Mouse (Mus musculus) liver, adult (tissue): ENCODE measurements around the gene Dmap1.

Source experiments
- GATA4 ChIP-seq: IDR thresholded peaks from 2 replicates; pipeline ENCODE4 v1.6.1; 2014; ENCODE audit warnings: mild to moderate bottlenecking, low read length; ENCODE audit not compliant: insufficient replicate concordance

Gene Dmap1

DNA sequence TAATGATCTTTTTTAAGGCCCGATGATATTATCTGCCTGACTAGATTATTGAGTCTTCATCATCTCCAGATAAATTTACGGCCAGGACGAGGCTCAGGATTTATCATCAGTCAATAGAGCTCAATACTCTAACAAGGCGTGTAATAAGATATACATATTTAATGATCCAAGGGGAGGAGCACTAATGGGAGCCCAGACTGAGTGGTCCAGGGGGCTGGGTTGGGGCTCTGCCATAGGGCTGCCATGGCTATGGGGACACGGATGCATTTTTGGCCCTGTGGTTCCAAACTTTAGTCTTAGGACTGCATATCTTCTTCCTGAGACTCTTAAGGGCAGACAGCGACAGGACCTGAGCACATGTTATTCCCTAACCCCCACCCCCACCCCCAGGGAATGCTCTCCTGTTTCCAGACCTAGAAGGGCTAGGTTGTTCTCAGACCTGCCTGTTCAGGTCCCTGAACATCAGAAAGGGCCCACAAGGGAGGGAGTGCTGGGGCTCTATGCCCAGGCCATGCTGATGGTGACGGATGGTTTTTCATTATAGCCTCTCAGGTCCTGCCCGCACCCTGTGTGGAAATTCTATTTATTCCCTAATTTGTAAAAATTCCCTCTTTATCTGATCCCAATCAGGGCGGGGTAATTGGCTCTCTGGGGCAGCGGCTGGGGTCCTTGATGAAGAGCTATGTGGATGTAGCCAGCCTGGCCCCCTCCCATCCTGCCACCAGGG, 17.5 kb downstream of the Dmap1 start:
- TF ChIP-seq GATA4 = no peak

DNA sequence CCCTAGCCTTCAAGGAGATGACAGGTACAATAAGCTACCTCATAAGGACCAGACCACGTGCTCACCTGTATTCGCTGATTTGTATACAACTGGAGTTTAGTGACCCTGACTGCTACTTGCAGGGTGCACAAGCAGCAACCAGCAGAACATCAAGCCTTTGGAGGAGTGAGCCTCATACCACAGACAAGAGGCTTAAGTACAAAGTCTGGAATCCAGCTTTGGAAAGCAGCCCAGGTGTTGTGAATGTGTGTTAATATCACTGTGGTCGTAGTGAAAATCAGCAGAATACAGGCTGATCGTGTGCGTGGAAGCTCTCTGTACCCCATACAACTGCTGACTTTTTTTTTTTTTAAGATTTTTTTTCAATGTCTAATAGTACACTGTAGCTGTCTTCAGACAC, 22.1 kb downstream of the Dmap1 start:
- TF ChIP-seq GATA4 = no peak

DNA sequence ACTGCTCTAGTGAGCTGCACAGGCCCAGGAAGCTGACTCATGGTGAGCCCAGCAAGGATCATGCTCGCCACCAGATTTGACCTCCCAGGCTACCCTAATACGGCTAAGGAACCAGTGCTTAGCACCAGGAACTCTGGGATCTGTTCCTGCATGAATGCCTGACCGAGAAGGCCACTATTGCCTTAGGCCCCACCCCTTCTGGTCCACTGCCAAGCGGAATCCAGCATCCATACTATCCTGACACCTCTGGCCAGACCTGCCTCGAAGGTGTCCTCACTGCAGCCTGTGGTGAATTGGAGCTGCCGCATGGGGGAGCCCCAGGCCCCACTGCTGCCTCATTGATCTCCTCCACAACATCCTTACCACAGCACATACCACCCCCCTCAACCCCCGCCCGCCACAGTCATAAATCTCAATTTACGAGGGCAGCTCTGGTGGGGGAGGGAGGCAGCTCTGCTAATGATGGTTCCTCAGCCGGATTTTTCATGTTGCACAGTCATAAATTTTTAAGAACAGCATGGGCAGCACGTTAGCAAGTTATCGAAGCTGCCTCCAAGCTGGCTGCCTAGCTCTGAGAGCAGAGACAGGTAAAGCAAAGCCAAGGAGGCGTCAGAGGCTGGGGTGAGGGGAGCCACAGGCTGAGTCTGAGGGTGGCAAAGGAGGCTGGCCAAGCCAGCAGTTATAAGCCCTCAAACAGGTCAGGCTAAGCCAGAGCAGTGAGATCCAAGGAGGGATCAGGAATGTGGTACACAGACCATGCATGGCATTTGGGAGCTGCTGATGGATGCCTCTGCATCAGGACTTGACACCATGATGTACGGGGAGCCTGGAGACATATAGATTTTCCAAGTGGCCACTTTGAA, 23.3 kb downstream of the Dmap1 start:
- no peak for TF ChIP-seq GATA4

DNA sequence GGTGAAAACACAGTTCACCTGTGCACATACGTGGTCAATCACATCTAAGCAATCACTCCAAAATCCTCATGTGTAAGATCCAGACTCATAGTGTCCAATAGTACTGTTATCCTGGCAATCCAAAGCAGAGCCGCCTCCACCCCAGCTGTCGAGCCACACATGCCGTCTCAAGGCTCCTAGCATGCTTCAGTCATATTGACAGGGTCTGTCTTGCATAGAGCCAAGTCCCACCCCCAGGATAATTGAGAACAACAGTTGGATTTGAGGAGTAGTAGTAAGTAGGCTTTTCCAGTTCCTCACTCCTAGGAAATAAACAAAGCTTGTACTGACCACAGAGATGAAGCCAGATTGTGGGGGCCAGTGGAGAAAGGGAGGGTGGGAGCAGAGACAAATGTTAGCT, 24.4 kb downstream of the Dmap1 start:
- no peak for TF ChIP-seq GATA4

DNA sequence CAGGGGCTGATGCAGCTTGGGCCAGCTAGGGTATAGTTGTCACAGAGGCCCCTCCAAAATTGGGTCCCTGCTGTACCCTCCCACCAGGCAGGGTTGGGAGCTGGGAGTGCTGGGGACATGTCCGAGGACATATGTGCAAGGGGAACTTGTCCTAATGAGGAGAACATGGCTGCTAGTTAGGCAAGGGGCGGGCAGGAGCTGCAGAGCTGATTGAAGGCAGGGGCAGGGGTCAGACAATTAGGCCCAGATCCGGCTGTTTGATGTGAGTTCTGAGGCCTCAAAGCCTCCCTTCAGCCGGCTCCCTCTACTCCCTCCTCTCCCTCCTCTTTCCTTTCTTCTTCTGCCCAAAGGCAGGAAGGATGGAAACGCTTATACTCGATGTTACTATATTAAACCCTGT, 25.1 kb downstream of the Dmap1 start:
- no peak for TF ChIP-seq GATA4

DNA sequence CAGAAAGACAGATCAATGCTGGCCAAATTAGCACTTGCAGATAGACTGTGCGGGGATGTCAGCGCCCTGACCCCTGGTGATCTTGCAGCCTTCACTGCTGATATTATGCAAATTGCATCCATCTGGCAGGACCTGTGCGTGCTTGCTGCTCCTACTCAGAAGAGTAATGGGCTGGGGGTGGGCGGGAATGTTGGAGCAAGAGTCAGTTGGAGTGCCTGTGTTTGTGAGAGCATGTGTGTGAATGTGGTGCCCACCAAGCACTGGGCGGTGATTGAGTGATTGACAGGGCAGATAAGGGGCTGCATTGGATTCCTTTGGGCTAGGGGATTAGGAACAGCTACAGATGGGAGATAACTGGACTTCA, 26.6 kb downstream of the Dmap1 start:
- no peak for TF ChIP-seq GATA4

DNA sequence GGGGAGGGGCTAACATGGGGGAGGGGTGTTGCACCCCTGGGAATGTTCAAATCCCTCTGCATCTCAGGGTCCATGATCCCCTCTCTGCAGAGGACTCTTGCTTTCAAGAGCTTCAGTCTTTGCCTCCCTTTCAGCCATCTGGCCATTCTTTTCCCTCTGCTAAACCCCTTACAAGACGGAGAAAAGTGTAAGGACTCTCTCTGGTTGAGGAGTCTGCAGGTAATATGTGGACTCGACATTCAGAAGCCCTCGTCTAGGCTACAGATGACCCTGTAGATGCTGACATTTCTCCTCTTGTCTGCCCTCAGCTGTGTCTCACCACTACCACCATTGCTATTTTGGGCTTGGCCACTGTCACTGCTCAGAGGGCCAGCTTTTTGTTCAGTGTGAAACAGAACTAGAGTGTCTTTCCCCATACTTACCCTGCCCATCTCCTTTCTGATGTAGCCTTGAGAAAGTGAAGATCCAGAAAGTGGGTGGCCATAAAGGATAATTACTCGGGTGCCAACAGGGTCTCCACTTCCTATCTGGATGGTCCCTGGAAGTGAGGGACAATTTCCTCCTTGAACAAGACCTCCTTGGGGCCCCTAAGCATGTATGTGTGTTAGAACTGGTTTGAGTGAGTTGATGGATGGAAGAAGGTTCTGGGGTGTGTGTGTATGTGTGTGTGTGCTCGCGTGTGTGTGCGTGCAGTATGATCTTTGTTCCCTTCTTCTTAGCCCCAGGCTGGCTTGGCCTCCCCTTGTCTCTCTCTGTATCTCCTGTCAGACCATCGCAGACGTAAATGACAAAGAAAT, 27.2 kb downstream of the Dmap1 start:
- TF ChIP-seq GATA4 = no peak

DNA sequence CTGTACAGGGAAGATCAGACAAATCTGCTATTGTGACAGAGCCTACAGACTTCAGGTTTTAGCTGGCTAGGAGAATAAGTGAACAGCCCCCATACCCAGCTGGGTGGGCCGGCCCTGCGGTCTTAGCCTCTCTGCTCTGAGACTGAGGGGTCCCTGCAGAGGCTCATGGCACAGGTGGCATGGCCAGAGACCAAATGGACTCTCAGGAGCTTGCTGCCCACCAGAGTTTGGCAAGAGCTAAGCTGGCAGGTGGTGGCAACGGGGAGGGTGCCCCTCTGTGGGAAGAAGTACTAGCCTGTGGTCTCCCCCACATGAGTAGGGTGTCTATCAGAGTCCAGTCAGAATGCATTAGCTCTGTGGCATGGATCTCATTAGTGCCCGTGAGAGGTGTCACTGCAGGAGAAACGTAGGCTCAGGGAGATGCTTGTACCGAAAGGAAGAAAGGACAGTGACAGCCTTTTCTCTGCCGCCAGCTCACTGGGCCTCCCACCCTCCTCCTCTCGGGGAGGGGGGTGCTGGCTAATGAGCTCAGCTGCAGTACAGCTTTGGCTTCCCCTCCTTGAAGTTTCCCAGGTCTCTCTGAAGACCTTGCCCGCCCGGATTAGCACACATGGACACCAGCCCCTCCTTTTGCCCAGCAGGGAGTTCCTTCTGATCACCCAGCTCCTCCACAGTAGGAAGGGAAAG, 27.9 kb downstream of the Dmap1 start:
- TF ChIP-seq GATA4 = no peak

DNA sequence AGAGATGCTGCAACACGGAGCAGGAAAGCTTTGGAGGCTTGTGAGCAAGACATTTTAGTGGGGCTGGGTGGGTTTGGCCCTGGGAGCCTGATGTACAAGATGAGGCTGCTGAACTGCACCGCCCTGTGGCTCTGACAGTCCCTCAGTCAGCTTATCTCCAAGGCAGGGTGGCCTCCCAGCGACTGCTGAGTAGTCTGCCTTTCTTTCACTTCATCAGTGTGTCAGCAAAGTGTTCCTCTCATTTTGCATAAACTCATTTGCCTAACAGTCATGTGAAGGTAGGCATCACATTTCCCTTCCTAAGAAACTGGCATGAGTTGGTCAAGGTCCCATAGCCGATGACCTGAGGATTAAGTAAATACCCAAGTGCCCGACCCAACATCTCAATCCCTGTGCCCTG, 29.3 kb downstream of the Dmap1 start:
- TF ChIP-seq GATA4 = no peak

DNA sequence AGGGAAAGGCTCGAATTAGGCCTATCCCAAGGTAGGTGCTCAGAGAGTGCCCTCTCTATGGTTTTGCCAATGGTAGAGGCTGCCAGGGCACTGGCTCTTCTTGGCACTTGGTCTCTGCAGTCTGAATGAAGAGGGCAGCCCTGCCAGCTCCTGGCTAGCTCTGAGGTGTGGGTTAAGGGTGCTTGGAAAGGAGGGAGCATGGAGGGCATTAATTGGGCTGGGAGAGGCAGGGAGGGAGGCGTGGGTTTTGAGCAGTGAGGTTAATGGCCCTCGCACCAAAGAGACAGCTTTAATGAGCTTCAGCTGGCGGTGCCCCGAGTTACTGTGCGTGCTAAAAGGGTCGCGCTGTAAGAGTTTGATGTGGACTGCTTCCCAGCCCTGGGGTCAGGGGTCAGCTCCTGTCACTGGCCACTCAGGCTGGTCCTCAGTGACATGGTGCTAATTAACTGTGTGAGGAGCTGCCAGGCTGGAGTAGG, 30.4 kb downstream of the Dmap1 start:
- TF ChIP-seq GATA4 = no peak

DNA sequence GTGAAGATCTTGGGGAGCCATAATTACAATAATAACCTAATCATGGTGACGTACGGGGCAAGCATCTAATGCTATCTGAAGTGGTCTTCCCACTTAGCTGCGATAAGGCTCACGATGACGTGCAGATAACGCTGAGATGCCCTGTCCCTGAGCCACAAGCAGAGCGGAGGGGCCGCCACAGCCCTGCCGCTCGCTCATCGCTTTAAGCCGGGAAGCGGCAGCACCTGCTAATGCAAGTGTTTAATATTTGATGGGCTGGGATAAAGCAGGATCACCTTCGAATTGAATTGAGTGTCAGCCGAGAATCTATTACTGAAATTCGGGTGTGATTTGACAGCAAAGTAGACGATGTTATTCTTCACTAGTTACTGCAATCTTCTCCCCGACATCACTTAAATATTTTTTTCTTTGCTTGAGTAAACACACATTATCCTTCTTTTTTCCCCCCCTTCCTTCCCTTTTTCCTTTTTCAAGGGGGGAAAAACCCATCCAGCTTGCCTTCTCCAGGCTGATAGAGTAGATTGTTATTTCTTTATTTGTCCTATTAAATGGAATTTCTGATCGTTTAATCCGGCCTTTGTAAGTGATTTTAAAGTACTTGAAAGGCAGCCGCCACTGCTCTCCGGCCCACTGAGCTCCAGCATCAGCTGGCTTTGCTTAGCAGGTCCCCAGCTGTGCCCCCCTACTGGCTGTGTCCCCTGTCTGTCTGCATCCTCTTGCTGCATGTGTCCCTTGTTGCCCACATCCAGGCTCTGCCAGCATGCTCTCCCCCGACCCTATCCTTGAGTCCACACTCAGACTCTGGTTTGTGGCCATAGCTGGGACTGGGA, 34.9 kb downstream of the Dmap1 start:
- TF ChIP-seq GATA4 = no peak

DNA sequence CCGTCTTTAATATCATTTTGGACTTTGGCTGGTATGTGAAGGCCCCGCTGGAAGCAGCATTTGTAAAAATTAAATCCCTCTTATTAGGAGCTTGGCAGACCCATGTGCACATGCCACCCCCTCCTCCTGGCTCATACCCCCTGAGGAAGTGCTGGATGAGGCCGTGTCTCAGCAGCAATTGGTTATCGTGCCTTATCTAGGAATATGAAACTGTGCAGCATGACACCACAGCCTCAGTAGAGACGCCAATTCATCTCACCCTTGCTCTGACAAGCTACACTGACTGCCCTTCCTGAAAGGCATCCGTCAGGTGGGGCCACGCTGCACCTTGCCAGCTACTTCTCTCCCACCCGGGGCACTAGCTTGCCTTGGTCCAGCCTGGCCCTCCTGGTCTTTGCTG, 35.6 kb downstream of the Dmap1 start:
- TF ChIP-seq GATA4 = no peak

DNA sequence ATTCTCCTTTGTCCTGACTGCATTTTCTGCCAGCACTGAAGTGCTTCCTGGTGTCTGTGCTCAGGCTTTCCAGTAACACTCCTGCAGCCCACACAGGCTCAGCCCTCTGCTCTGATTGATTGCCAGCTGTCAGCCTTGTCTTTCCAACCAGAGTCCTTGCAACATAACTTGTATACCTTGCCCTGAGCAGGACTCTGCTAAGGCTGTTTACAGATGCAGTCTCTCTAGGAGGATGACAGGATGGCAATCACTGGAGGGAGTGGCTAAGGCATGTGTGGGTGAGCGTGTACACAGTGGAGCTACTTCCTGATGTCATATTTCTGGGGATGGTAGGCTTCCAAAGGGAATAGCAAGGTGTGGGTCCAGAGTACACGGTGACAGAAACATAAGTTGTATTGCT, 36.2 kb downstream of the Dmap1 start:
- TF ChIP-seq GATA4 = no peak

DNA sequence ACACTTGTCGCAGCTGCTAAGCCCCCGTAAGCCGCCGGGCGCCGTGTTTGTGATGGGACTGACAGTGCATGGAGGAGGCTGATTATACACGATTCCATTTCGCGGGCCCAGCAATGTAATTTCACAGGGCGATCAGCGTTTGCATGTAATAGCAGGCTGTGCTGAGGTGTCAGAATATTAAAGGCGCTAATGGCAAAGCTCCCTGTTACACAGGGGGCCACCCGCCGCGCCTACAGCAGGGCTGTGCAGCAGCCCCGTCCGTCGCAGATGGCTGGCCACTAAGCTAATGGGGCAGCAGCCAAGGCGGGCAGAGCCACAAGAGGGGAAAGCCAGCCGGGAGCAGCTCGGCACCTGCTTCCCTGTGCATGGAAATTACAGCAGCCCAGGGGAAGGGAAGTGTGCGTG, 37.0 kb downstream of the Dmap1 start:
- no peak for TF ChIP-seq GATA4
